Mouse (Mus musculus): ENCODE measurements at regions not wholly inside any gene's neighbourhood (a gene's known extent, or its start where the extent isn't known, plus 50 kb on each side); places are given as distances from the start of the nearest gene placed in this dataset.

DNA sequence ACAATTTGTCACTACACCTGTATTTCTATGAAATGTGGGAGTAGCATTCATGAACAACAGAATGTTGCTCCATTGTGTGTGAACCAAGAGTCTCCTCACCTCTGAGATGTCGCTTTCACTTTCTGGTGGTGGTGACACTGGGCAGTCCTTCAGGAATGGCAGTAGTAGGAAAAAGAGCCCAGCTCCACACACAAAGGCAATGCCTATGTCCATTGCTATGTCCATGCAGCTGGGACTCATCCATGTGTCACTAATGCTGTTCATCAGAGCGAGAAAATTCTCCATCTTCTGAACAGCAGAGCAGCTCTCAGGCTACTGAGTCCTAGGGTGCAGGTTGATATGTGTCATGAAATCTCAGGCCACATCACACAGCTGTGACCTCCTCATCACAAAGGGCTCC lies 65.0 kb upstream of the Gm30302 start:
- in situ Hi-C loops (cut with MboI, MseI), result loop anchor here (5.0 kb wide), 1 partner anchor 1023 kb away; no protein-coding TSS in a partner anchor

DNA sequence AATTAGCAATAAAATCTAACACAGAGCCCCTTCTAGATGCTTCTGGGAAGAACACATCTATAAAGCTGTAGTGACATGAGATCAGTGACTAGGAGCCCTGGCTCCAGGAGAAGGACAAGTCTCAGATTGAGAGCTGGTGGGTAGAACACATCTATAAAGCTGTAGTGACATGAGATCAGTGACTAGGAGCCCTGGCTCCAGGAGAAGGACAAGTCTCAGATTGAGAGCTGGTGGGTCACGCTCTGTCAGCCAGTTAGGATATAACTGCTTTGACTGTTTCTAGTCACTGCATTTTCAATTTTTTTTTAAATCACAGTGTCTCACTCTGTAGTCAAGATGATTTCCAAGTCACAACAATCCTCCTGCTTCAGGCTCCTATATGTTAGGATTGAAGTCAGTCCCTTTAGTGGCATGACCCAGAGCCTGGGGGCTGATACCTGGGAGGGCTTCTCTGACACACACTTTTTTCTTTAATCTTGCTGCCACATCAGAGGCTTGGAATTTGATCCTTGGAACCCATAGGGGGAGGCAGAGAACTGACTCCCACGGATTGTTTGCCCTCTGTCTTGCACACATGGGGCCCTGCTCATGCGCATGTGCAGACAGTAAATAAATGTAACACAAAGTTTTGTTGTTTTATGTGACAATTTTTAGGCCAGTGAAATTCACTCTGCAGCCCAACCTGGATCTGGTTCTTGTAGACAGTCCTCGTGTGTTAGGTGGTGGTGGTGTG lies 50.9 kb upstream of the Gm30302 start:
- in situ Hi-C loops (cut with MboI, MseI), result no loop called here
